Mouse (Mus musculus) kidney, postnatal 0 days (tissue): ENCODE measurements around the gene Cdkal1. TPM values are rescaled to one million over a fixed set of nuclear protein-coding genes. Genes with fewer than 3 reads are reported as not detected.

Experiments used
- ATAC-seq: fragments of 200-750 bp; cut with Nextera tagmentation; replicated peaks from 2 replicates; pipeline ENCODE4 v1.8.0; 2017; ENCODE audit warnings: low read depth, moderate number of reproducible peaks, moderate TSS enrichment, moderate library complexity; ENCODE audit not compliant: low FRiP score
- DNase-seq: peaks from one replicate; pipeline ENCODE4 v3.0.0-alpha.2; 2016; ENCODE audit warnings: low spot score
- H3K27ac ChIP-seq: fragments of 300-500 bp; sonication (generic); 2 replicates; pipeline ENCODE4 v1.5.1; 2014; ENCODE audit warnings: mild to moderate bottlenecking
- H3K27me3 ChIP-seq: fragments of 300-500 bp; sonication (generic); 2 replicates; pipeline ENCODE4 v1.6.1; 2014; ENCODE audit warnings: low read length, mixed read lengths; ENCODE audit not compliant: insufficient read depth
- H3K36me3 ChIP-seq: fragments of 300-500 bp; sonication (generic); 2 replicates; pipeline ENCODE4 v1.6.1; 2014; ENCODE audit warnings: low read length, mixed read lengths; ENCODE audit not compliant: insufficient read depth
- H3K4me1 ChIP-seq: fragments of 300-500 bp; sonication (generic); replicated peaks from 2 replicates; pipeline ENCODE4 v1.6.1; 2014; ENCODE audit warnings: antibody characterized with exemption, low read length, mixed read lengths; ENCODE audit not compliant: insufficient read depth
- H3K4me2 ChIP-seq: fragments of 300-500 bp; sonication (generic); 2 replicates; pipeline ENCODE4 v1.6.1; 2014; ENCODE audit warnings: mild to moderate bottlenecking, low read length, moderate library complexity, mixed read lengths
- H3K4me3 ChIP-seq: fragments of 300-500 bp; sonication (generic); replicated peaks from 2 replicates; pipeline ENCODE4 v1.5.1; 2014; ENCODE audit warnings: low read depth, low read length
- H3K9ac ChIP-seq: fragments of 300-500 bp; sonication (generic); 2 replicates; pipeline ENCODE4 v1.6.1; 2014; ENCODE audit warnings: low read depth, low read length
- H3K9me3 ChIP-seq: fragments of 300-500 bp; sonication (generic); replicated peaks from 2 replicates; pipeline ENCODE4 v1.6.1; 2016; ENCODE audit warnings: low read length, inconsistent platforms, mixed read lengths
- CTCF ChIP-seq: IDR thresholded peaks from 2 replicates; pipeline ENCODE4 v1.5.1; 2016; ENCODE audit warnings: antibody characterized with exemption, low read depth, mild to moderate bottlenecking, moderate library complexity
- WGBS: fragments of 180-500 bp; shearing (Covaris S2); extraction: QIAGEN DNeasy Blood & Tissue Kit; methylation state at CpG from one replicate; pipeline ENCODE4 v1.1.7; 2014; 5-methylcytosine and 5-hydroxymethylcytosine counted together
- polyA plus RNA-seq: library from polyadenylated mRNA; unstranded; fragments of >200 nt; fragmentation: Nextera tagmentation; extraction: Ambion mirVana; gene quantifications from 2 replicates; pipeline ENCODE4 v1.2.1, GENCODE M21; 2015

Gene Cdkal1
- polyA plus RNA-seq, 1 experiment from 2014 or later: 30.1 TPM

DNA sequence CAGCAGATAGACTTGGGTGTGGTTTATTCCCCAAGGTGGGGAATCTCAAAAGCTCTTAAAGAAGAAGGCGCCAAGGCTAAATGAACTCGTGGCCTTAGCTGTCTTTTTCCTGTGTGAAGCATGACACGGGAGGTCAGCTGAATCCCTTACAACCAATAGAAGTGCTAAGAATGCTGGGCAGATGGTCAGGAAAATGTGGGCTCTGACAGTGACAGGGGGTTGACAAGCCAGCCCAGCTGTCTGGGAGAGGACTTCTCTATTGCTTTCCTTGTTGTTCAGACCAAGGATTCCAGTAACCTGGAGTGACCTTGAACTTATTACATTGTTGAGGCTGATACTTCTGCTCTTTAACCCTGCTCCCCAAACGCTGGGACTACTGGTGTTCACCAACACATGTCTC lies 564.9 kb downstream of the Cdkal1 start:
- DNase-seq (no peak), ATAC-seq (no peak)
- 61% methylated on average over 4 of the region's 4 CpGs for WGBS
- TF ChIP-seq CTCF: no peak
- Histone ChIP-seq H3K9ac (no peak overlapping the region), H3K4me1 (no peaks in the 10 kb centered on the region), H3K4me2 (no peak overlapping the region), H3K27me3 (no peaks in the 10 kb centered on the region), H3K9me3 (no peaks in the 10 kb centered on the region), H3K27ac (no peak overlapping the region), H3K4me3 (no peak overlapping the region), H3K36me3 (no peaks in the 10 kb centered on the region)

DNA sequence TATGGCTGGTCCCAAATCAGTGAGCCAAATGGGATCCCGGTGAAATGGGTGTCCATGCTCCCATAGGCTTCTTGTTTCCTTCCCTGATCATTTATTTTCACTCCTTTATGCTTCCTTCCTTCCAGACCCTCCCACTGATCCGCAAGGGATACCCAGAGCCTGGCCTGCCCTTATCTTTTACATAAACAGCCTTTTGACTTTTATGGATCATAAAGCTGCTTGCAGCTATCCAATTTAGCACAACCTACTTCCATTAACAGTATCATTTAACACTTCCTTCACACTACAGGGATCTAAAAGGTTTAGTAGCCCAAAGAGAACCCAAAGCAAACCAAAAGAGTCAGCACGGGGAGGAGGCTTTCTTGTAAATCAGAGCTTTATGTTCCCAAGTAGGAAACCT lies 570.4 kb downstream of the Cdkal1 start:
- peak; percentile 87 for DNase-seq
- H3K27me3 ChIP-seq: no peaks in the 10 kb centered on the region; the same call in 1 of the 2 replicates
- TF ChIP-seq CTCF: no peak
- no peaks in the 10 kb centered on the region for H3K4me1 ChIP-seq
- no peak overlapping the region for H3K4me3 ChIP-seq
- peak; percentile 13; the same call in 1 of the 2 replicates for ATAC-seq
- H3K9me3 ChIP-seq: no peaks in the 10 kb centered on the region
- H3K4me2 ChIP-seq: no peak overlapping the region
- H3K36me3 ChIP-seq: no peaks in the 10 kb centered on the region
- WGBS: 10% methylated on average over 3 of the region's 3 CpGs
- no peak overlapping the region for H3K27ac ChIP-seq
- H3K9ac ChIP-seq: no peak overlapping the region

DNA sequence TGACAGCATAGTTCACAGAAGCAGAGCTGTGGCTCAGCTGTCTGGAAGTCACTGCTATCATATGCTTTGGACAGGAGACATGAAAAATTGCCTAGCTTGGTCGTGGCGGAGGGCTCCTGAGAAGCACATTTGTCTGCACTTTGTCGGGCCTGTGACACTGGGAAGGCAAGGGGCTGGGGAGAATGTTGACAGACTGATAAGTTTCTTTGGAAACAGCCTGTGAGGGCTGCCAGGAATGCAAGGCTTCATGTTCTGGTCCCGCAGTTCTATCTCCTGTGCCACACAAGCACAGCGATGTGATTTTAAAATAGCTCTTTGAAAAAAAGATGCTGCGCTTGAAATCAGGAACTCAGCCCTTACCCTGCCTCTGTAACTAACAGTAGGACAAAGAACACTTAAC lies 573.9 kb downstream of the Cdkal1 start:
- WGBS: 49% methylated on average over 6 of the region's 6 CpGs
- Histone ChIP-seq H3K9me3 (no peaks in the 10 kb centered on the region), H3K27me3 (no peaks in the 10 kb centered on the region; the same call in 1 of the 2 replicates), H3K27ac (no peak overlapping the region), H3K36me3 (no peaks in the 10 kb centered on the region), H3K4me3 (no peak overlapping the region), H3K4me1 (no peaks in the 10 kb centered on the region), H3K9ac (no peak overlapping the region), H3K4me2 (no peak overlapping the region)
- DNase-seq (no peak), ATAC-seq (no peak)
- no peak for TF ChIP-seq CTCF

DNA sequence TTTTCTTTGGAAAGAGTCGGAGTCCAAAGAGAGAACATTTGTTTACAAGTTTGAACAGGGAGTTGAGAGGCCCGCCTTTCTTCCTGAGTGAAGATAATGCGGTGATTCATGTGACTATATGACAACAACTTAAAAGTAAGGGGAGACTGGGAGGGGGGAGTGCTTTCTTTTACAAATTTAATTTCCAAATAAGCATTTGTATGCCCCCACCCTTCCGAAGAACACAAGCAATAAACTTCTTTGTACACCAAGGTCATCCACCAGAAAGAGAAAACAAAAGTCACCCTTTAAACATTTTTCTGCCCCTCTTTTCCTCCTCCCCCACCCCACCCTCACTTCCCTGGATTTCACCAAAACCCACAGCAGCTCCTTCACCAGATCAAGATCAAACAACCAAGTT lies 577.3 kb downstream of the Cdkal1 start:
- H3K36me3 ChIP-seq: no peaks in the 10 kb centered on the region
- H3K4me1 ChIP-seq: no peaks in the 10 kb centered on the region
- H3K27me3 ChIP-seq: no peaks in the 10 kb centered on the region; the same call in 1 of the 2 replicates
- no peaks in the 10 kb centered on the region for H3K9me3 ChIP-seq
- ATAC-seq (no peak), DNase-seq (no peak)
- TF ChIP-seq CTCF: no peak
- H3K27ac ChIP-seq: no peak overlapping the region
- H3K9ac ChIP-seq: no peak overlapping the region
- no peak overlapping the region for H3K4me3 ChIP-seq
- no peak overlapping the region for H3K4me2 ChIP-seq
- 44% methylated on average over 4 of the region's 4 CpGs for WGBS

DNA sequence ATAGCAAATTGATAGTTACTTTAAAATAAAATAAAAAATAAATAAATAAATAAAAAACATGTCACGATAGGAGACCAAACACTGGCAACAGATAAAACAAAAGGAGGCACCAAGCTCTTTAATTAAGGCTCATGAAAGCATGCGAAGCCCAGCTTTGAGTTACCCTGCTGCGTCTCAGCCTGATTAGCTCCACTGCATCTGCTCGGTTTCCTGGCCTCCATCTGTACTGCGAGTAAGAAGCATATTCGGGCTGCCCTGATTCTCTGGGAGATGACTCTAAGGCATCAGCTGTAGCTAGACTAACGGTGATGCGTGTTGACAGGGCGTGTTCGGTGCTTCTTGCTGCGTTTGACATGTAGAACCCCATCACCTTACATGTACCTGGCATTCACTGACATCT lies 581.2 kb downstream of the Cdkal1 start:
- Histone ChIP-seq H3K9ac (no peak overlapping the region), H3K27me3 (no peaks in the 10 kb centered on the region), H3K27ac (no peak overlapping the region), H3K9me3 (no peaks in the 10 kb centered on the region), H3K36me3 (no peaks in the 10 kb centered on the region), H3K4me3 (no peak overlapping the region), H3K4me1 (no peaks in the 10 kb centered on the region), H3K4me2 (no peak overlapping the region)
- WGBS: 81% methylated on average over 11 of the region's 11 CpGs
- TF ChIP-seq CTCF: no peak
- ATAC-seq: no peak
- no peak for DNase-seq

DNA sequence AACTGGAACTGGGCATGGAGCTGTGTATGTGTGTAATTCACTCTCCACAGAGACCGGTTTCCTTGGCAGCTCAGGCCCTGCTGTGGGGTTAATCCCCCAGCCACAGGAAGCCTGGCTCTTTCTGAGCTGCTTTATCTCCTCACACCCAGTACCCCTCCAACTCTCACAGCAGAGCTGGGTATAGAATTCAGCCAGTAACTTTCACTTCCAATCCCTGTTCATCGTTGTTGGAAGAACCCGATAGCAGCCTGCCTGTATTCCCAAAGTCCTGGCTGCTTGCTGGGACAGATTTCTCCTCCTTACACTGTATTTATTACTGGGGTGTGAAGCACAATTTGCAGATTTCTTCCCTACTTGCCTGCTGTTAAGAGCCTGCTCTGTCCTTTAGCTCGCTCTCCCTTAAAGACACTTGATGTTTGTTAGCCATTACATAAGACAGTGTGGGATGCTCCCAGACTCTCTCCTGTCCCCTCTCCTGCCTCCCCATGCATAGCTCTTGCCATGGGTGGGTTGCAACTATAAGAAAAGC lies 581.7 kb downstream of the Cdkal1 start:
- H3K4me1 ChIP-seq: no peaks in the 10 kb centered on the region
- no peak overlapping the region for H3K9ac ChIP-seq
- no peaks in the 10 kb centered on the region for H3K9me3 ChIP-seq
- no peak for ATAC-seq
- H3K27ac ChIP-seq: no peak overlapping the region
- WGBS: 55% methylated on average over 4 of the region's 4 CpGs
- TF ChIP-seq CTCF: no peak
- no peak overlapping the region for H3K4me2 ChIP-seq
- H3K27me3 ChIP-seq: no peaks in the 10 kb centered on the region
- H3K4me3 ChIP-seq: no peak overlapping the region
- no peaks in the 10 kb centered on the region for H3K36me3 ChIP-seq
- DNase-seq: no peak

DNA sequence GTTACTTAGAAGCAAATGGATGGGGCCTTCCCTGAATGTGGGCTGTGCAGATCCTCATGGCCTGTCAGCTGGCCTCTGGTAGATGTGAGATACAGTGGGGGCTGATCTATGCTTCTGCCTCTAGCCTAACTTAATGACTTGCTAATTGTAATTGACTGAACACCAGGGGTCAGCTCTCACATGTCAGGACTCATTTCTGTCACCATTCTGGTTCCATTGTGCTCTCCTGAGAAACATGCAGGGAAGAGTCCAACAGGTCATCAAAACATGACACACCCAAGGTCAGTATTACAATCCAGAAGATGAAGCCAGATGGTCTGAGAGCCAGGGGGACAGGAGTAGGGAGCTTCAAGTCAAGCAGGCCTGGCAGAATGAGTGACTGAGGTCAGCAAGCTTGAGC lies 584.0 kb downstream of the Cdkal1 start:
- no peak overlapping the region for H3K9ac ChIP-seq
- H3K9me3 ChIP-seq: no peaks in the 10 kb centered on the region
- no peaks in the 10 kb centered on the region for H3K27me3 ChIP-seq
- no peak for DNase-seq
- H3K27ac ChIP-seq: no peak overlapping the region
- no peaks in the 10 kb centered on the region for H3K36me3 ChIP-seq
- no peak for TF ChIP-seq CTCF
- no peak for ATAC-seq
- no peaks in the 10 kb centered on the region for H3K4me1 ChIP-seq
- no peak overlapping the region for H3K4me2 ChIP-seq
- H3K4me3 ChIP-seq: no peak overlapping the region
